Mouse (Mus musculus): ENCODE measurements around the gene Oip5. TPM values are rescaled to one million over a fixed set of nuclear protein-coding genes. Genes with fewer than 3 reads are reported as not detected.
"Not testable (repeated sequence)": the region's sequence is repeated elsewhere in the genome, so short reads cannot be mapped to it uniquely, and the experiment has no call there.

Oip5 gene
- polyA plus RNA-seq, 1 experiment from 2014 or later = 27.1 TPM

GRCm38 (mm10) chr2:119603909-119604308 lies 14.4 kb downstream of the Oip5 start:
- H3K9me3 ChIP-seq = no peaks in the 10 kb centered on the region
- no peaks in the 10 kb centered on the region for H3K27me3 ChIP-seq
- H3K4me2 ChIP-seq (replicated peaks) = no peak overlapping the region
- H3K9ac ChIP-seq = no peak overlapping the region
- H3K4me3 ChIP-seq = no peak overlapping the region
- H3K4me1 ChIP-seq = no peaks in the 10 kb centered on the region
- 79% methylated on average over 2 of the region's 2 CpGs for WGBS
- H3K36me3 ChIP-seq = peaks cover 46% of the 10 kb centered on the region
- H3K27ac ChIP-seq = no peak overlapping the region
- no peak for ATAC-seq (ENCODE audit: insufficient number of reproducible peaks, insufficient read depth, low FRiP score, low TSS enrichment)

GRCm38 (mm10) chr2:119602488-119602887 lies 15.8 kb downstream of the Oip5 start:
- H3K36me3 ChIP-seq = peaks cover 49% of the 10 kb centered on the region
- WGBS = 57% methylated on average over 1 of the region's 1 CpGs

GRCm38 (mm10) chr2:119601575-119601974 lies 16.7 kb downstream of the Oip5 start:
- H3K36me3 ChIP-seq = peaks cover 48% of the 10 kb centered on the region
- not testable (repeated sequence) for H3K9ac ChIP-seq; H3K4me1 ChIP-seq; H3K4me2 ChIP-seq (replicated peaks); H3K9me3 ChIP-seq; ATAC-seq (ENCODE audit: insufficient number of reproducible peaks, insufficient read depth, low FRiP score, low TSS enrichment); H3K4me3 ChIP-seq; H3K27ac ChIP-seq; H3K27me3 ChIP-seq
- WGBS = 76% methylated on average over 3 of the region's 3 CpGs

More at GRCm38 (mm10) chr2:119602488-119602887, 15.8 kb downstream of the Oip5 start:
- Histone ChIP-seq H3K4me1 (no peaks in the 10 kb centered on the region), H3K27ac (no peak overlapping the region), H3K4me3 (no peak overlapping the region), H3K9me3 (no peaks in the 10 kb centered on the region), H3K27me3 (no peaks in the 10 kb centered on the region), H3K9ac (no peak overlapping the region), H3K4me2 (replicated peaks) (no peak overlapping the region)
- ATAC-seq (ENCODE audit: insufficient number of reproducible peaks, insufficient read depth, low FRiP score, low TSS enrichment) = no peak

- Histone ChIP-seq H3K9ac (no peak overlapping the region), H3K27me3 (no peaks in the 10 kb centered on the region), H3K4me1 (no peaks in the 10 kb centered on the region), H3K9me3 (no peaks in the 10 kb centered on the region), H3K36me3 (peaks cover 47% of the 10 kb centered on the region), H3K4me2 (replicated peaks) (no peak overlapping the region), H3K27ac (no peak overlapping the region), H3K4me3 (no peak overlapping the region)
- ATAC-seq (ENCODE audit: insufficient number of reproducible peaks, insufficient read depth, low FRiP score, low TSS enrichment) = no peak
- WGBS = 83% methylated on average over 4 of the region's 4 CpGs
Observed at GRCm38 (mm10) chr2:119601027-119601426, 17.2 kb downstream of the Oip5 start.

GRCm38 (mm10) chr2:119596781-119597330 lies 21.4 kb downstream of the Oip5 start:
- peaks cover 34% of the 10 kb centered on the region for H3K36me3 ChIP-seq
- H3K9ac ChIP-seq = no peak overlapping the region
- no peak for ATAC-seq (ENCODE audit: insufficient number of reproducible peaks, insufficient read depth, low FRiP score, low TSS enrichment)
- WGBS = 89% methylated on average over 8 of the region's 8 CpGs
- peaks cover 6% of the 10 kb centered on the region for H3K4me1 ChIP-seq
- no peak overlapping the region for H3K27ac ChIP-seq
- H3K9me3 ChIP-seq = no peaks in the 10 kb centered on the region
- H3K27me3 ChIP-seq = no peaks in the 10 kb centered on the region
- H3K4me3 ChIP-seq = no peak overlapping the region
- no peak overlapping the region for H3K4me2 ChIP-seq (replicated peaks)

GRCm38 (mm10) chr2:119595308-119595707 lies 23.0 kb downstream of the Oip5 start:
- Histone ChIP-seq H3K36me3 (peaks cover 38% of the 10 kb centered on the region), H3K27me3 (no peaks in the 10 kb centered on the region), H3K27ac (no peak overlapping the region), H3K4me2 (replicated peaks) (peak overlapping the region; percentile 53), H3K4me1 (peaks cover 6% of the 10 kb centered on the region), H3K4me3 (peak overlapping the region; percentile 94), H3K9ac (peak overlapping the region; percentile 84), H3K9me3 (no peaks in the 10 kb centered on the region)
- ATAC-seq (ENCODE audit: insufficient number of reproducible peaks, insufficient read depth, low FRiP score, low TSS enrichment) = no peak
- 45% methylated on average over 4 of the region's 4 CpGs for WGBS

- H3K4me1 ChIP-seq = peaks cover 6% of the 10 kb centered on the region
- H3K4me2 ChIP-seq (replicated peaks) = peak overlapping the region; percentile 53
- peaks cover 31% of the 10 kb centered on the region for H3K36me3 ChIP-seq
- H3K9me3 ChIP-seq = no peaks in the 10 kb centered on the region
- under 1% methylated on average over 61 of the region's 61 CpGs for WGBS
- H3K27ac ChIP-seq = peak overlapping the region; percentile 88
- no peaks in the 10 kb centered on the region for H3K27me3 ChIP-seq
- ATAC-seq (ENCODE audit: insufficient number of reproducible peaks, insufficient read depth, low FRiP score, low TSS enrichment) = peak; percentile 91
- H3K9ac ChIP-seq = peak overlapping the region; percentile 84
- peak overlapping the region; percentile 94 for H3K4me3 ChIP-seq
Observed at GRCm38 (mm10) chr2:119594113-119594981, 23.9 kb downstream of the Oip5 start.

- Histone ChIP-seq H3K9me3 (no peaks in the 10 kb centered on the region), H3K4me2 (replicated peaks) (peak overlapping the region; percentile 53), H3K36me3 (peaks cover 26% of the 10 kb centered on the region), H3K9ac (0 out of 2 replicates have a peak overlapping the region, but pooled peaks have one; percentile 3), H3K4me3 (peak overlapping the region; percentile 94), H3K4me1 (peaks cover 6% of the 10 kb centered on the region), H3K27ac (peak overlapping the region; percentile 52), H3K27me3 (no peaks in the 10 kb centered on the region)
- WGBS = 10% methylated on average over 7 of the region's 7 CpGs
- ATAC-seq (ENCODE audit: insufficient number of reproducible peaks, insufficient read depth, low FRiP score, low TSS enrichment) = peak; percentile 32; the same call in 1 of the 2 replicates
Observed at GRCm38 (mm10) chr2:119593765-119594112, 24.5 kb downstream of the Oip5 start.

GRCm38 (mm10) chr2:119591247-119591646 lies 27.0 kb downstream of the Oip5 start:
- no peaks in the 10 kb centered on the region for H3K27me3 ChIP-seq
- no peak overlapping the region for H3K4me2 ChIP-seq (replicated peaks)
- H3K27ac ChIP-seq = no peak overlapping the region
- H3K36me3 ChIP-seq = peaks cover 7% of the 10 kb centered on the region; the same call in 1 of the 2 replicates
- peaks cover 6% of the 10 kb centered on the region for H3K4me1 ChIP-seq
- ATAC-seq (ENCODE audit: insufficient number of reproducible peaks, insufficient read depth, low FRiP score, low TSS enrichment) = no peak
- no peak overlapping the region for H3K4me3 ChIP-seq
- H3K9me3 ChIP-seq = no peaks in the 10 kb centered on the region
- H3K9ac ChIP-seq = no peak overlapping the region
- WGBS = 90% methylated on average over 3 of the region's 3 CpGs

GRCm38 (mm10) chr2:119587383-119587782 lies 30.9 kb downstream of the Oip5 start:
- H3K4me3 ChIP-seq = no peak overlapping the region
- 0 out of 2 replicates have a peak, but pooled peaks cover 6% of the 10 kb centered on the region for H3K36me3 ChIP-seq
- H3K27me3 ChIP-seq = no peaks in the 10 kb centered on the region
- no peak for ATAC-seq (ENCODE audit: insufficient number of reproducible peaks, insufficient read depth, low FRiP score, low TSS enrichment)
- H3K4me2 ChIP-seq (replicated peaks) = no peak overlapping the region
- H3K27ac ChIP-seq = no peak overlapping the region
- no peak overlapping the region for H3K9ac ChIP-seq
- H3K4me1 ChIP-seq = no peaks in the 10 kb centered on the region
- WGBS = 12% methylated on average over 4 of the region's 4 CpGs
- no peaks in the 10 kb centered on the region for H3K9me3 ChIP-seq

- H3K4me2 ChIP-seq (replicated peaks) = no peak overlapping the region
- no peak overlapping the region for H3K9ac ChIP-seq
- H3K36me3 ChIP-seq = no peaks in the 10 kb centered on the region
- WGBS = 87% methylated on average over 8 of the region's 8 CpGs
- no peaks in the 10 kb centered on the region for H3K9me3 ChIP-seq
- no peak overlapping the region for H3K4me3 ChIP-seq
- H3K4me1 ChIP-seq = no peaks in the 10 kb centered on the region
- no peak overlapping the region for H3K27ac ChIP-seq
- no peaks in the 10 kb centered on the region for H3K27me3 ChIP-seq
- no peak for ATAC-seq (ENCODE audit: insufficient number of reproducible peaks, insufficient read depth, low FRiP score, low TSS enrichment)
Observed at GRCm38 (mm10) chr2:119584282-119584681, 34.0 kb downstream of the Oip5 start.

- H3K9me3 ChIP-seq = no peaks in the 10 kb centered on the region
- no peak overlapping the region for H3K4me2 ChIP-seq (replicated peaks)
- H3K4me1 ChIP-seq = no peaks in the 10 kb centered on the region
- WGBS = 51% methylated on average over 2 of the region's 2 CpGs
- H3K4me3 ChIP-seq = no peak overlapping the region
- H3K36me3 ChIP-seq = no peaks in the 10 kb centered on the region
- no peaks in the 10 kb centered on the region for H3K27me3 ChIP-seq
- ATAC-seq (ENCODE audit: insufficient number of reproducible peaks, insufficient read depth, low FRiP score, low TSS enrichment) = no peak
- H3K9ac ChIP-seq = no peak overlapping the region
- no peak overlapping the region for H3K27ac ChIP-seq
Observed at GRCm38 (mm10) chr2:119583439-119583838, 34.8 kb downstream of the Oip5 start.

Measured in embryonic facial prominence, embryonic 12.5 days (tissue).